Mouse (Mus musculus) embryonic facial prominence, embryonic 10.5 days (tissue): ENCODE data around the gene Coro1c. TPM values are rescaled to one million over a fixed set of nuclear protein-coding genes. Genes with fewer than 3 reads are reported as not detected.

Experiments used
- polyA plus RNA-seq: library from polyadenylated mRNA; unstranded; fragments of >200 nt; fragmentation: Nextera tagmentation; extraction: Ambion mirVana; gene quantifications from 2 replicates; pipeline ENCODE4 v1.2.1, GENCODE M21; 2016

Gene Coro1c
- polyA plus RNA-seq, 1 experiment from 2014 or later, result 178 TPM

Other genes starting within 250 kb of the Coro1c start
- gene 1700069L16Rik, start 184.0 kb downstream of the Coro1c start, polyA plus RNA-seq, result not detected in 2 replicates
- gene Ficd, start 173.0 kb downstream of the Coro1c start, polyA plus RNA-seq, result 3.6 and 4.0 TPM in 2 replicates
- 79.0 and 80.9 TPM in 2 replicates for gene Sart3, start 136.2 kb downstream of the Coro1c start, polyA plus RNA-seq
- 99.7 and 103 TPM in 2 replicates for gene Iscu, start 136.0 kb downstream of the Coro1c start, polyA plus RNA-seq
- 72.7 and 83.3 TPM in 2 replicates for gene Tmem119, start 108.2 kb downstream of the Coro1c start, polyA plus RNA-seq
- gene Selplg, start 76.1 kb downstream of the Coro1c start, polyA plus RNA-seq, result 0.58 and 0.83 TPM in 2 replicates
- 15.6 and 17.9 TPM in 2 replicates for gene Ssh1, start 85.1 kb upstream of the Coro1c start, polyA plus RNA-seq
- not detected in 2 replicates for gene Dao, start 94.9 kb upstream of the Coro1c start, polyA plus RNA-seq
- gene Usp30, start 156.7 kb upstream of the Coro1c start, polyA plus RNA-seq, result 11.9 and 12.9 TPM in 2 replicates
- gene Svop, start 182.8 kb upstream of the Coro1c start, polyA plus RNA-seq, result 4.2 and 4.4 TPM in 2 replicates
- 12.9 and 13.4 TPM in 2 replicates for gene Alkbh2, start 219.5 kb upstream of the Coro1c start, polyA plus RNA-seq
- gene Ung, start 221.6 kb upstream of the Coro1c start, polyA plus RNA-seq, result 76.0 and 76.1 TPM in 2 replicates
- gene Acacb, start 237.8 kb upstream of the Coro1c start, polyA plus RNA-seq, result 3.2 and 4.4 TPM in 2 replicates